Mouse (Mus musculus): ENCODE data around the gene Tk2. TPM values are rescaled to one million over a fixed set of nuclear protein-coding genes. Genes with fewer than 3 reads are reported as not detected.
"Not testable (repeated sequence)": the region's sequence is repeated elsewhere in the genome, so short reads cannot be mapped to it uniquely, and the experiment has no call there.

The Tk2 gene
- 7.1 and 13.2 TPM in 2 replicates for total RNA-seq (2015; ENCODE audit: low replicate concordance)
- total RNA-seq (2017; ENCODE audit: low replicate concordance), result 3.1 and 7.1 TPM in 2 replicates

DNA sequence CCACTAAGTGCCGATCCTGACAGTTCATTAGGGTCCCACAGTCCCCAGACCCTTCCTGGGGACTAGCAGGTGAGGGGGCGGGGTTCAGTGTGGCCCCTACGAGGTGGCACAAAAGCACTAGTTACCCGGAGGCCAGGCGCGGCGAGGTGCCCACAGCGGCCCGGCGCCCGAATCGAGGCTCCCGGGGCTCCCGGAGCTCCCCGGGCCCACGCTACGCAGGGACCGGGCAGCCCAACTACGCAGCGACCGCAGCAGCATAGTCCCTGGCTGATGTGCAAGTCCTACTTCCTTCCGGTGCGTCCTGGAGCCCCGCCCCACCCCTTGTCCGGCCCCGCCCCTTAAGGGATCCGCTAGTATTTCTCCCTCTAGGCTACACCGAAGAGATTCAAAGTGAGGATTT is at the start of gene Tk2:
Tk2 (minus strand) TSS at position 283 of the 400 bp plus-strand sequence.
- ATAC-seq (replicated peaks; ENCODE audit: low FRiP score, poor library complexity, severe bottlenecking), result peak; percentile 81

DNA sequence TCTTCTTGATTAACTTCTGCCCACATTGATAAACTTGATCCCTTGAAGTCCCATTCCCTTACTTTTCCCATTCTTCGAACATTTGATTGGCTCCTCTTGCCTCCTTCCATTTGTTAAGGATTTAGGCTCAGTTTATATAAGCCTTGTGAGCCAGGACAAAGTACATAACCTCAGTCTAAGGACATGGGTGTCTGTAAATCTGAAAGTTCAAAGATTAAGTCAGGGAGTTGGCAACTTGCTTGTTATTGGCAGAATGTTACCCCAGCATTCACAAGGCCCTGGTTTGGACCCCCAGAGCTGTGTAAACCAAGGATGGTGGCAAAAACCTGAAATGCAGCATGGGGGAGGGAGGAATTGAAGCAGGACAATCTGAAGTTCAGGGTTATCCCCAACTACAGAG is 46.0 kb upstream of the Tk2 start:
- no peak for ATAC-seq (replicated peaks; ENCODE audit: low FRiP score, poor library complexity, severe bottlenecking)

DNA sequence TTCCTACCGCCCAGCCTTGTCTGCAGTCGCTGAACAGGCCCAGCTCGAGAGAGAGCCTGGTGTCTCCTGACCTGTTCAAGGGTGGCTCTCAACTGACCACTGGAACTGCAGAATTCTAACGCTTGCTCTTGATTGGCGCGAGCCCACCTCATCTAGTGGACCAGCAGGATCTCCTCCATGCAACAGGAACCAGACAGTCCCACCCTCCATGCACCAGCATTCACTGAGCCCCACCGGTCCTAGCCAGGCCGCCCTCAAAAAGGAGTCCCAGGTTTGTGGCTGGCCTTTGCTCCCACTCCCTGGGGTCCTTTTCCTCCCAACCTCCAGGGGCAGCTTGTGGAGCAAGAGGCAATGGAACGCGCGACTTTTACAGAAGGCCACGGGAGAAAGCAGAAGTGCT is 44.7 kb upstream of the Tk2 start, which contains the start of gene Cmtm2a:
Cmtm2a (minus strand) TSS at position 101 of the 400 bp plus-strand sequence.
- not testable (repeated sequence) for ATAC-seq (replicated peaks; ENCODE audit: low FRiP score, poor library complexity, severe bottlenecking)

DNA sequence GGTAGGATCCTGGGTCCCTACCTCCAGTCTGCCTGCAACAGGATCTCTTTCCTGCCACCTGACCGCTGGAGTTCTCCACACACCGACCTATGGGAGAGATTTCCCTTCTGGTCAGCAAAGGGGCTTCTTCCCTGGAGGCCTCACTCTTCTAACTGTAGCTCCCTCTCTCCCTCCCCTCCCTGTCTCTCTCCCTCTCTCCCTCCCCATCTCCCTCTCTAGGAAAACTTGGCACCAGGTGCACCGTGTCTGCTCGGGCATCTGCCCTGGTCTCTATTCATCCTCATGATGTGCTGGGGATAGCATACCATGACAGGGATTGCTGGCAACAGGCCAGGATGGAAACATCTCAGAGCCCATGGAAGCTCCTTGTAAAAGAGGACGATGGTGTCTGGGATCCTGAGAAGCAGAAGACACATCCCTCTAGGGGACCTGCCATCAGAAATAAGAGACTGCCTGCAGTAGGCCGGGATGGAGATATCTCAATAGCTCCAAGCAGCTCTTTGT is 20.6 kb upstream of the Tk2 start:
- no peak for ATAC-seq (replicated peaks; ENCODE audit: low FRiP score, poor library complexity, severe bottlenecking)

DNA sequence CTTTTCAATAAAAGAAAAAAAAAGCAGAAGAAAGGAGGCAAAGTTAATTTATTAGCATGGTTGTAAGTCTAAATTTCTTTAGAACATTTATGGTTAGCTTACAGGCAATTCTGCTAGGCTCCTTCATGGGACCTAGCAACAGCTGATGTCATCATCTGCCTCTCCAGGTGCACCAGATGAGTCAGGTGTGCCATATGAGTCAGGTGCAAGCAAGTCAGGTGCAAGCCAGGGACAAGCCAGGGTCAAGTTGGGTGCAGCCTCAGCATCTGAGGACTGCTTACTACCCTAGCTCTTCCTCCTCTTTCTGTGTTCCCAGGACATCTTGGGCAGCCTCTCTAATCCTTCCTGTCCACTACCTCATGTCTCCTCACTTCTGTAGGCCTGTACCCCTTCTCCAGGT is 20.0 kb upstream of the Tk2 start:
- no peak for ATAC-seq (replicated peaks; ENCODE audit: low FRiP score, poor library complexity, severe bottlenecking)

DNA sequence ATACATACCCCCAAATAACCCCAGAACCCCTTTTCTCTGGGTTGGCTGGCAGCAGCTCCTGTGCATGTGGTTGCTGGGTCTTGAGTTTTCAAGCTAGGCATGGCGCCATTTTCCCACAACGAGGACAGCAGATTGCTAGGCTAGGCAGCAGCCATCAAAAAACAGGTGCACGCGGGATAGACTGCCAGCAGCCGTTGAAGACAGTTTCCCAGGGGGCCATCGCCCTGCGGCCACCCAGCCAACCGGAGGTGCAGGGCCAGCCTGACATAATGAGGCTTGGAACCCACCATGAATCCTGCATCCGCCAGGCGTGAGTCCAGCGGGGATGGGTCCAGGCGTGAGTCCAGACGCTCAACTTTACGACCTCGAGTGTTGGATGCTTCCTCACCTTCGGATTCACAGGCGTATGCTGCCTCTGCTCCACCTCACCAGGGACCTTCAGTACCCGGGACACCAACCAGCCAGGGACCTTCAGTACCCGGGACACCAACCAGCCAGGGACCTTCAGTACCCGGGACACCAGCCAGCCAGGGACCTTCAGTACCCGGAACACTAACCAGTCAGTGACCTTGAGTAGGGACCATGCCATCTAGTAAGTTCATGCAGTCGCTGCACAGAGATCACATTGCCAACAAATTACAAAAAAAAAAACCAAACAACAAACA is 16.0 kb upstream of the Tk2 start:
- ATAC-seq (replicated peaks; ENCODE audit: low FRiP score, poor library complexity, severe bottlenecking), result not testable (repeated sequence)

DNA sequence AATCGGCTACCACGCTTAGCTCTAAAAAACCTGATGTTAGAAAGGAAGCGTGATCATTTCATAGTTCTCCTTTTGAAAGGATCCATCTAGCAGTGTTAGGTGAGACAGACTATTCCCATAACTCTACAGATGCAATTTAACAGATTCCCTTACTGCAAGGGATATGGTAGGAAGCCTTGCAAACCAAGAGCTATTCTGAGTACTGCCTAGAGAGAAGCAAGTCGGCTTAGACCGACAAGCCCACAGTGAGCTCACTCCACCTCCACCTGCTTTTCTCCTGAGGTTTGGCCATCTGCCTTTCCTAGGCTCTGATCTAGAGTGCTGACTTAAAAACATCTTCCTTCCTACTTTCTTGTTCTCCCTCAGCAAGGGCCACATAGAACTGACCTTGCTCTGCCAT is 13.4 kb upstream of the Tk2 start:
- not testable (repeated sequence) for ATAC-seq (replicated peaks; ENCODE audit: low FRiP score, poor library complexity, severe bottlenecking)

DNA sequence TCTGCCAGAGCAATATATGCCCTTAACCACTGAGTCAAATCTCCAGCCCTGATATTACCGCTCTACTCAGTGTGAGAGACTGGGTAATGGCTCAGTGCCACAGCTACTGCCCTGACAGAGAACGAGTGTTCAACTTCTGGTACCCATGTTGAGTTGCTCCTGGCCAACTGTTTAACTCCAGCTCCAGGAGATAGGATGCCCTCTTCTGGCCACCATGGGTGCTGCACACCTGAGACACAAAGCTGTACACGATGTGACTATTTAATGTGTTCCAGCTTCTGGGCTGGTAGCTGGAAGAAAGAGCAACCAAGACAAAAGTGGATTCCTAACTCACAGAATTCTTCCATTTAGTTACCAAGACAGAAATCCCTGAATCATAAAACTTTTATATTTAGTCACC is 4.7 kb upstream of the Tk2 start:
- ATAC-seq (replicated peaks; ENCODE audit: low FRiP score, poor library complexity, severe bottlenecking), result 0 out of 2 replicates have a peak, but pooled peaks have one; percentile 42

DNA sequence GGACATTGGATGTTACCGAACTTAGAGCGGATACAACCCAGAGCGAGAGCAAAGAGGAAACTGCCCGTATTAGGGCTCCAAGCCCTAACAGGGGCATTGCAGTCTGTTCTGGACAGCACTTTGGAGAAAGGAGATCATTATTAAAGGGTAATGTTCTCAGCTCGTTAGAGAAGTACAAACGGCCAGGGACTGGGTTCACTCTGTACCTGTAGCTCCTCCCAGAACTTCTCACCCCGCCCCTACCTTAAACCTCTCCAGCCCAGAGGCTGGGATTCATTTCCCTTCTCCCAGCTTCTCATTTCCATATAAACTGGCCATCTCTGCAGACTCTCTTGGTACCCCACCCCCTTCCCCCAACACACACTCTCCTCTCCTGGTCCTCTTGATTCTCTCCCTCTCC is 3.1 kb upstream of the Tk2 start:
- 0 out of 2 replicates have a peak, but pooled peaks have one; percentile 25 for ATAC-seq (replicated peaks; ENCODE audit: low FRiP score, poor library complexity, severe bottlenecking)

DNA sequence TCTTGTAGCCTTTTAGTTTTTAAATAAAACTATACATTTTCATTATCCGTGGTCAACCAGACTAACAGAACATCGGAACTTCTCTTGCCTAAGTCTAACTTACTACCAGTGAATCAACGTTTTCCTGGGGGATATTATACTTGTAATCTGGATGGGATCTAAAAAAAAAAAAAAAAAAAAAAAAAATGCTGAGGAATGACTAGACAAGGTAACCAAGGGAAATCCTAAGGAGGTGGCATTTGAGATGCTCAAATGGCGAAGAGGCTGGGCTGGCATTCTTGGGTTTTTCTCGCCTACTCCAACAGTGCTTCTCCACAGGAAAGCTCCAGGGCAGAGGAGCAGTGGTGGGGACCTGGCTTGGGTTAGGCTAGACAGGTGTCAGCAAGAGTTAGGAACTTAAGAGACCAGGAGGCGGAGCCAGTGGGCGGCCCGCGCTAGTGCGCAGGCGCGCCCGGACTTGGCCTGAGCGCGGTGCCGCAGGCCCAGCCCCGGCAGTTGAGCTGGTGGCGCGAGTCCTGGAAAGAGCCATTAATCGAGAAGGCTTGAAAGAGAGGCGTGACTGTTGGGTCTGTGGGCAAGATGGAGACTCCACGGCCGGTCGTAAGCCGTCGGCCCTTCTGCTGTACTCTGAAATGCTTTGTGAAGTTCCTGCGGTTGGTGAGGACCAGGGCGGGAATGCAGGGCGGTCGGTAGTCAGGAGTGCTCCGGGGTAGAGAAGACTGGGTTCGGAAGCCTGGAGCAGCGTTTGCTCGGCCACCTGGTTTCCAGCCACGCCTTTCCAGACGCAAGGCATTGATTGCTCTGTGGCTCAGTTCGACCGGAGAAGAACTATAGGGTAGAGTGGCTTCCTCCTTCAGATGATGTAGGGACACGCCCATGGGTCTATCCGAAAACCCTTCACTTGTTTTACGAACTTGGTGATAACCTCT is 2.3 kb upstream of the Tk2 start, which contains the start of gene Cklf:
Cklf (plus strand) TSS at position 423 of the 929 bp plus-strand sequence.
- ATAC-seq (replicated peaks; ENCODE audit: low FRiP score, poor library complexity, severe bottlenecking), result peak; percentile 88

DNA sequence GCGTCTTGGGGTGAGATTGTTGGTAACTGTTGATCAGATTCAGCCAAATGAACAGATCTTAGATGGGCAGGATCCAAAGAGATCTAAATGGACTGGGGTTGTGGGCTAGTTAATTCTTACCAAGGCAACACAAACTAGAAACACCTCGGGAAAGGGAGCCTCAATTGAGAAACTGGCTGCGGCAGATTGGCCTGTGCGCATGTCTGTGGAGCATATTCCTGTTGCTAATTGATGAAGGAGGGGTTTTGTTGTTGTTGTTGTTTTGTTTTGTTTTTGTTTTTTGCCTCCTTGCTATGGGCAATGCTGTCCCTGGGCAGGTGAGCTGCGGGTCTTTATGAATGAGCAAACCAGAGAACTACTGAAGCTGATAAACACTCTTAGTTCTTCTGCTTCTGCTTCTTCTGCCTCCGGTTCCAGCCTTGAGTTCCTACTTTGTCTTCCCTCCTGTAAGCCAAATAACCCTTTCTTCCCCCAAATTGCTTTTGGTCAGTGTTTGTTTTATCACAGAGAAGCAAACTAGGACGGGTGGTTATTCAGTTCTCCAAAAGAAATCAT is 1.2 kb upstream of the Tk2 start:
- no peak for ATAC-seq (replicated peaks; ENCODE audit: low FRiP score, poor library complexity, severe bottlenecking)

DNA sequence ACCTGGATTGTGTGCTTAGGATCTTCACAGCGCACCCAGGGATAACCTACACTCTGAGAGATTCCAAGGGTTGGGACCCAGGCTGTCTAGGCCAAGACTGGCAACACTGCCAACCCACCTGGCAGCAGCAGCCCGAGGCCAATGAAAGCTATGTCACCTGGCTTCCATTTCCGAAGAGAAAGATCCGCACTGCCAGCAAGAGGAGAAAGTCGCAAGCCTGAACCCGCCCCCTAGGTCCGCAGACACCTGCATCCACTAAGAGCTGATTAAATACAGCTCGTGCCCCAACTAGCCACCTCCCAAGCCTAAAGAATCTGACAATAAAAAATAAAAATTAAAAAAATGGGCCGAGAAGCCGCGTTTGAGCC is 466 bp downstream of the Tk2 start:
- 0 out of 2 replicates have a peak, but pooled peaks have one; percentile 10 for ATAC-seq (replicated peaks; ENCODE audit: low FRiP score, poor library complexity, severe bottlenecking)

DNA sequence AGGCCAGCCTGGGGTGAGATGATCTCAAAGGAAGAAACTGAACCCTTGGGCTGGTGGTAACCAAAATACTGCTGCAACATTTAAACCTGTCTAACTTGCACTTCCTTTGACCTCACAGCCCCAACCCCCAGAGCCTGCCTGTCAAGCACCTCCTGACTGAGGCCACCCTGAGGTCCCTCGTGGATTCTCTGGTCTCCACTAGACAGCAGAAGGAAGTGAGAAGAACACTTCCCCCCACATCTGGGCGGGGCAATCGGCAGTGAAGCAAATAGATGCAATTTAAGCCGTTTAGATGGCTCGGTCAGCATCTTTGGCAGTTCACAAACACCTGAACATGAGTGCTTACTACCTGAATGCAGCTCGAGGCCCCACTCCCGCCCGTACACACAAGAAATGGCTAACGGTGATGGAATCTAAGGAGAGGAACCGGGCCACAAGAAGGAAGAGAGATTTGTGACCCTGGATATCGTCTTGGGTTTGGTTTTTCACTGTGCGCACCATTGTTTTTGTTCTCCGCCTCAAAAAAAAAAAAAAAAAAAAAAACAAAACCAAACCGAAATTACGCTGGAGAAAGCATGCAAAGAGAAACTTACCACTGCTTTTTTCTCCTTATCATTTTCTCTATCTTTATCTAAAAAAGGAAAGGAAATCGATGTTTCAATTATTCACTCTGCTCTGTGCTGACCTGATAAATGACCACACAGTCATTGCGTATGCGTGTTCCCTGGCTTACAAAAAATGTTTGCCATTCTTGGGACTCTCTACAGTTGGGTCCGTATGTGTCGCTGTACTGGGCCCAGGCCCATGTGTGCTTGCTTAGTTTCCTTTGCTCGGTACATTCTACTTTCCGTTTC is 1.1 kb downstream of the Tk2 start:
- ATAC-seq (replicated peaks; ENCODE audit: low FRiP score, poor library complexity, severe bottlenecking), result 0 out of 2 replicates have a peak, but pooled peaks have one; percentile 1

DNA sequence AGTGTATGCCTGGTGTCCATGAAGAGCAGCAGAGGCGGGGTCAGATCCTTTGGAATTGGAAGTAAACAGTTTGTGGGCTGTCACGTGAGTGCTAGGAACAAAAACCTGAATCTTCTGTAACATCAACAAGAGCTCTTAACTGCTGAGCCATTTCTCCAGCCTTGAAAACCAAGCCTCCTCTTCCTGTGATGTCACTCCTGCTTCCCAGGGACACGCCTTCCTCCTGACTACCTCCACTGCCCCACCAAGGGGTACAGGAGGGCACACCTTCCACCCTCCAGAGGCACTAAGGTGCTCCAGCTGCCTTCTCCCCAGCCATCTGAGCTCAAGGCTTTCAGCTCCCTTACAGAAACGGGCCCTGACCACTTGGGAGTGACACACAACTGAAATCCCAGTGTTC is 1.7 kb downstream of the Tk2 start:
- no peak for ATAC-seq (replicated peaks; ENCODE audit: low FRiP score, poor library complexity, severe bottlenecking)

DNA sequence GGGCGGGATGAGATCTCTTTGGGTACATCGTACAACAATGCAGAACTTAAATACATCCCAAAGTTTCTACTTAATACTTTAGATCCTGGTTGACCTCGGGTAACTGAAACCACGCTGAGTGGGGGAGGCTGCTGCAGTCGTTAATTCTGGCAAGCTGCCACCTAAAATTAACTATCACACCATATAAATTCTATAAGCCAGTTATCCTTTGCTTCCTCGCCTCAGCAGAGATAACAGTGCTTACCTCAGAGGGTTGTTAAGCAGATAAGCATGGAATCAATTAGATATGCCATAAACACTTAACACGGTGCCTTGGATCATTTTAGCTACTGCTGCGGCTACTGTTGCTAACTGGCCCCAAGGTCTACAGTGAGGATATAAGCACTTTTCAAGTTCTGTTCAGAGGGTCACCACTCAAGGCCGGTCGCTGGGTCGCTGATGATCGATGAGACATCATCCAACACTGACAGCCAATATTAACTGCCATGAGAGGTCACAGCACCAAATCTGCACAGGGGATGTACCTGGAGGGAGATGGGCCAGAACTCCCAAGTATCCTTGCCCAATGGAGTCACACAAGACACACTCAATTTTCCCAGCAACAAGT is 6.2 kb downstream of the Tk2 start:
- ATAC-seq (replicated peaks; ENCODE audit: low FRiP score, poor library complexity, severe bottlenecking), result no peak

DNA sequence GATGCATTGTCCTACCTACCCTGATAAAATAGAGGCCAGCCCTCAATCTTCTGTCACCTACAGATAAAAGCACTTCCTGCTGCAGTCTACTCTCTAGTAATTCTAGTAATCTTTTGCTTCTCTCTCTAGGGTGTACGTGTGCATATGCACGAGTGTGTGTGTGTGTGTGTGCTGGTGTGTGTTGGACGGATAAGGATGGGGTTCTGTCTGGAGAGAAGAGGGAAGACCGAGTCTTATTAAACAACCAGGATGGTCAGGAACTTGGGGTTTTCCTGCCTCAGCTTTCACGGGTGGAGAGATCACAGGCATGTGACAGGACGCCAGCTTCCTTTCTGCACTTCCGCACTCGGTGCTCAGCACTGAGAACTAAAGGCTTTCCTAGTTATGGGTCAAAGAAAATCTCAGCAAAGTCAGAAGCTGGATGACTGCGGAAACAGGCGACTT is 8.9 kb downstream of the Tk2 start:
- no peak for ATAC-seq (replicated peaks; ENCODE audit: low FRiP score, poor library complexity, severe bottlenecking)

DNA sequence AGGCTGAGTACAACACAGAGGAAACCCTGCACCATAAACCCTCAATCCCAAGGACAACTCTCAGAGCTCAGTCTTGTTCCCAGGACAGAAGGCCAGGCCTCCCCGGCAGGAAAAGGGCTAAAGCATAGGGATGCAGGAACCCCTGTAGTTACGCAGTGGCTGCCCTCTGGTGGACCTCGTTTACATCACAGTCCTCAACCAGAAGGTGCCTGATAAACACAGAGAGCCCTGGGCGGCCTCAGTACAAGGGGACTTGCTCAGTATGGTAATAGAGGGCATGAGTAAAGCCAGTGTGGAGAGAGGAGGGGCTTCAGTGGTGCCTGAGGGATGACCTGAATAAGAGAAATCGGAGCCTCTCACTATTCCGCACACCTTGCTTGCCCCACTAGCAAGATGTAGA is 13.8 kb downstream of the Tk2 start:
- no peak for ATAC-seq (replicated peaks; ENCODE audit: low FRiP score, poor library complexity, severe bottlenecking)

DNA sequence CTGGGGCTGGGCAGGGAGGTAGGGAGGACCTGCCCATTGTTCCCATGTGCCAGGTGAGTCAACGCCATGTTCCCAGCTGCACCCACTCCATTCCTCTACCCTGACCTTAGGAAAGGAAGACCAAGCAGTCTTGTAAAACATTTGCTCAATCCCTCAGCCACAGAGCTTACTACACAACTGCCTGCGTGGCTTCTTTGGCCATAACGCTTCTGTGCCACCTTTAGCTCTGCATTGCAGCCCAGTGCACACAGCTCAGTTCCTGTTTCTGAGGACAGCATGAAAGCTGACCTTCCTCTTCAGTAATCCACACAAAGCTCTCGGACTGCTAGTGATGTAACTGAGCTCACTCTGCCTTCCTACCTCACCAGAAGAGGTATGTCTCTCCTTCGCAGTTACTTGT is 15.4 kb downstream of the Tk2 start:
- no peak for ATAC-seq (replicated peaks; ENCODE audit: low FRiP score, poor library complexity, severe bottlenecking)

DNA sequence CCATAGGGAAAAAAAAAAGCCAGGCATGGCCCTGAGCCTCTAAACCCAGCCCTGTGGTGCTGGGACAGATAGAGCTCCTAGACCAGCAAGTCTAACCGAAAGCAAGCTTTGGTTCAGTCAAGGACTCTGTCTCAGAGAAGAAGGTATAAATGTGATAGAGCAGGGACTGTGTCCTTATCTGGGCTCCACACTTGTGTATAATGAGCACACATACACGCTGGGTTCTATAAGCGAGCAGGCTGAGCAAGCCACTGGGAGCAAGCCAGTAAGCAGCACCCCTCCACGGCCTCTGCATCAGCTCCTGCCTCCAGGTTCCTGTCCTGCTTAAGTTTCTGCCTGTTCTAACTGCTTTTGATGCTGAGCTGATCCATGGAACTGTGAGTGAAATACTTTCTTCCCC is 16.3 kb downstream of the Tk2 start:
- no peak for ATAC-seq (replicated peaks; ENCODE audit: low FRiP score, poor library complexity, severe bottlenecking)

Data from erythroblast, adult 5-6 weeks (primary cell).